Mouse (Mus musculus) kidney, postnatal 25 days (tissue): ENCODE results near the gene Synpo2l.

Experiments
- DNase-seq, 2 experiments: peaks; one replicate each; pipeline ENCODE4 v3.0.0; 2021; ENCODE audit warnings: mixed read lengths in 2 of 2

Gene Synpo2l

DNA sequence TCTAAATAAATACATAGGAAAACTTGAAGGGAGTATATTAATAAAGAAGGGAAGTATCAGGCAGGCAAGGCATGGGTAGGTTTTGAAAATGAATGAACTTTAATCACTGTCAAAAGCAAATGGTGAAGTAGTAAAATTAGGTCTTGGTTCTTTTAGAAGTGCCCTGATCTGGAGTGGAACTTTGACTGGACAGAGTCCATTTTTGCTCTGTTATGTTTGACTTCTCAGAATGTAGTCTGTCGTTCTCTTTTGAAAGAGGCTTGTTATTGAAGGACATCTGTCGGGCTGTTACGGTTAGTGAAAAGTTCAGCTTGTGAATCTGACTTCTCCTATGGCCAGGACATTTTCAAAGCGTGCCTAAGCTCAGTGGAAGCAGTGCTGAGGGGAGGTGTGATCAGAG, 9.8 kb upstream of the Synpo2l start:
- no peak for DNase-seq

DNA sequence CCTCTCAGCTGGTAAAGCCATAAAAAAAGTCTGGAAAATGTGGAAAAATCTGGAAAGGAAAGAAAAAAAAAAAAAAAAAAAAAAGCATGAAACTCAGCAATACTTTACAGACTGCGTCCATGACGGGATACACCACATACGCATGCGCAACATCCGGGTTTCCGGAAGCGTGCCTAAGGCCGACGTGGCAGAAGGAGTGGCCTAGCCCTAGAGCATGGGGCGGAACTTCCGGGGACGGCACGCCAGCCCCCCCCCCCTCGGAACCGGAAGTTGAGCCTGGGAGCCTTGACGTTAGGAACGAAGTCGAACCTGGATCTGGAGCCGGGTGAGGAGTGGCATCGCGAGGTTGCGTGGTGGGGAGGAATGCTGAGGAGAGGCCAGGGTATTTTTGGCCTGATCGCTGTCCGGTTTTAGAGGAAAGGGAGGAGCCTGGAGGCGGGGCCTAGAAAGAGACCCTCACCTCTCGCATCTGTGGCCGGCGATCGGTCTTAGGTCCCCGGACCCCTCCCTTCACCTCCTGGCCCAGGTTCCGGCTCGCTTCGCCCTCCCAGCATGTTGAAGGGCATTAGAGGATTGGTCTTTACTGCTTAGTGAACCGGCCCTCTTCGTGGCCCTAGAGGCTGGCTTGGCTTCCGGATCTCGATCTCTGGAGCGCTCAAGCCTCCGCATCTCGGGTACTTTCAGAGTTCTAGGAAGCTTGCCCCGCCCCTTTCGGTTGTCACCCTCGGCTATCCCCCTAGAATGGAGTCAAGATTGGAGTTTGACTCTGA, 6.1 kb upstream of the Synpo2l start, which contains the start of gene Sec24c:
TSS of gene Sec24c (plus strand) at position 245 of the 770 bp plus-strand sequence.
- peak; percentile 98 to 99 for DNase-seq

DNA sequence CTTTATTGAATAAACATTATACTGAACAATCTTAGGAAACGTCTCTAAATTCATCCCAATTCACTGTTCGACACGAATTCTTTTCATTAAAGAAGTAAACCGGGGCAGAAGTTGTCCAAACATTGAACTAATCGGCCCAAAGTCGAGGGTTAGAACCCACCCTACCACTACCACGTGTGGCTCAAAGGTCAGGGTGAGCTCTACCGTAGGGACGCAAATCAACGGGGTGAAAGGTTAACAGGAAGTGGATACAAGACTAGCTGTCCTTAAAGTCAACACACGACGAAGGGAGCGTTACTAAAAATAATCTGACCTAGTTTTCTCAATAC, 5.5 kb upstream of the Synpo2l start:
- DNase-seq = peak; percentile 75 to 87

DNA sequence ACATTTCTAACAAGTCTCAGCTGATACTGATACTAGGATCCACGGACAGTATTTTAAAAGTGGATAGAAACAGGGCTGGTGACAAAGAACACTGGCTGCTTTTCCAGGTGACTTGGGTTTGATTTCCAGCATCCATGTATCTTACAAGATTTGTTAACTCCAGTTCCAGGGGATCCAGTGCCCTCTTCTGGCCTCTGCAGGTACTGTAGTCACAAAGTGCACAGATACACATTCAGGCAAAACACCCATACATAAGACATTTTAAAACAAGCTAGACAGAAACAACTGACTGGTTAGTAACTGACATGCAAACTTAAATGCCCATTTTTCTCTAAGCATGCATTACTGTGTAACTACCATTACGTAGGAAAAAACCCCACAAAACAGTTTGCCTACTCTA, 4.8 kb upstream of the Synpo2l start:
- peak; percentile 62 to 70 for DNase-seq

DNA sequence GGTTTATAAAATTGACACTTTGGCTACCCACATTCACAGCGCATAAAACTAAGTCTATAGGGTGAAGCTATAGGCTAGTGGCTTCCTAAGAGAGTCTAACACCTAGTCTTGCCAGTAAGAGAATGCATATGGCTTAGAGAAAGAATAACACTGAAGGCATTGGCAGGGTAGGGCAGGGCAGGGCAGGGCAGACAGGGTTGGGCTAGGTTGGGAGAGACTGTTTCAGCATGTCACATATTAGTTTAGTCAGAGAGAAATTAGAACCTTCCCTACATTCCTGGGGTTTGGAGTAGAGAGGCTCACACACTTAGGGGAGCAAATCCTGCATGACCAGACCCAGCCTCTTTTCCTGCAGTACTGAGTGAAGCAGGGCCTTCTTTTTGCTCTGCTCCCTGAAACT, 685 bp downstream of the Synpo2l start:
- no peak for DNase-seq

DNA sequence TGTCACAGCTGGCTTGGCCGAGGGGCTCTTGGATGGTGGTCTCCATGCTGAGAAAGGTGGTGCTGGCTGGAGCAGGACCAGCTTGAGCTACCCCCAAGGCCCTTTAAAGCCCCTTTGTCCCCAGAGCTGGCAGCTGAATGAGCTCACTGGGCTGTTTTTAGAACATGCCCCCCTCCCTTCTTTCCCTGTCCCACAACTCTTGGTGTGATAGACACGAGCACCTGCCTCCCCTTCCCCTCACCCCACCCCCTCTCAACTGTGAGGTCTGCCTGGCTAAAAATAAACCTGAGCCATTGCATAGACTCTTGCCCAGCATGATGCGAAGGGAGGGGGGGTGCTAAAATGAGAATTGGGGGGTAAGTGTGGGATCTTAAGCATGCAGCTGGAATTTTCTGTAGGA, 3.7 kb downstream of the Synpo2l start:
- no peak for DNase-seq

DNA sequence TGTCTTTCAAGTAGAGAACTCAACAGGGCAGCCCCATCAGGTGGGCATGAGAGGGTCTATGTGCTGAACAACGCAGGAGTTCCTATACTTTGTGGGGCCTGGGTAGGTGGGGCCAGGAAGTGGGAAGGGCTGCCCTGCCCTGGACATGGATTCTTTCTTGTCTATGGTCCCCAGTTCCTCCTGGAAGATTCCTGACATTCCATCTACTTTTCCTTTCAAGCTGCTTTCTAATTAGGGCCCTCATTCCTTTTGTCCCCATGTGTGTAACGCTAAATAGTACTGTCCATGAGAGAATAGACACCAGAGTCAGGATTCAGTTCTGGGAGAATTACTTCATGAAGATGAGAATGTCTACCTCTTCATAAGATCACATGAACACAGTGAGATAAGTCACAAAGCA, 4.6 kb downstream of the Synpo2l start:
- no peak for DNase-seq

DNA sequence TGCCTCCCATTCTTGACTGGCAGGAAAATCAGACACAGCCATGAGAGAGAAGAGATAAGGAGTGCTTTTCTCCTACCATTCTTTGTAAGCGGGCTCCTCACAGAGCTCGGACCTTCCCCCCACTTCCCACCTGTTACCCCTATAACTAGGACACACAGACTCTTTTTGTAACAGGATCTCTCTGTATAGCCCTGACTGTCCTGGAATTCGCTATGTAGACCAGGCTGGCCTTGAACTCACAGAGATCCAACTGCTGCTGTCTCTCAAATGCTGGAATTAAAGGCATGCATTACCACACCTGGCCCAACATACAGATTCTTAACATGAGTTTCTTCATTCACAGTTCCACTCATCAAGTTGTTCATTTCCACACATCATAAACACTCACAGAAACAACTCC, 5.4 kb downstream of the Synpo2l start:
- DNase-seq = no peak

DNA sequence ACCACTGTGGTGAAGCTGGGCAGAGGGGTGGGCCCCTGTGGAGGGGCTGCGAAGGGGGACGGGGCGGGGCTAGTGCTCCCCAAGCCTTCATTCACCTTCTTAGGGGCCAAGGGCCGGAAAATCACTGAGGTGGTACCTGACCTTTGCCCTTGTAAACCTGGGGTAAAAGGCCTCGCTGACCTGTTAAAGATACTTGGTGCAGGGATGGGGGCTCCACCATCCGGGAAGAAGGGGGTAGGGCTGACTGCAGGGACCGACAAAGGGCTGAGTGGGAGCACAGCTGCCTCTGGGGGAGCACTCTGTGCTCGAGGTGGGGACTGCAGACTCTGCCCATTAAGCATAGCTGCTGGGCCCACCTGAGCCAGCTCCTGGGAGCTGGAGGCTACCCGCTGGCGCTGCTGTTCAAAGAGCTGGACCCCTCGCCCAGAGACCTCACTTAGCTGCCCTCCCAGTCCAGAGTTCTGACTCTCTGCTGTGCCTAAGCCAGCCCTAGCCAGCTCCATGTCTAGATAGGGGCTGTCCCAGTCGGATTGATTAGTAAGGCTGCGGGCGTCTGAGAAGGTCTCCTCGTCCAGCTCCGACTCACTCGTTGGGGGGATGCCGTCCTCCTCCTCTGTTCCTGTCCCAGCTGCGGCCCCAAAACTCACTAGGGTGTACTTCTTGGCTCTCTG, 6.4 kb downstream of the Synpo2l start:
- peak in 1 of 2 experiments; percentile 83 for DNase-seq

DNA sequence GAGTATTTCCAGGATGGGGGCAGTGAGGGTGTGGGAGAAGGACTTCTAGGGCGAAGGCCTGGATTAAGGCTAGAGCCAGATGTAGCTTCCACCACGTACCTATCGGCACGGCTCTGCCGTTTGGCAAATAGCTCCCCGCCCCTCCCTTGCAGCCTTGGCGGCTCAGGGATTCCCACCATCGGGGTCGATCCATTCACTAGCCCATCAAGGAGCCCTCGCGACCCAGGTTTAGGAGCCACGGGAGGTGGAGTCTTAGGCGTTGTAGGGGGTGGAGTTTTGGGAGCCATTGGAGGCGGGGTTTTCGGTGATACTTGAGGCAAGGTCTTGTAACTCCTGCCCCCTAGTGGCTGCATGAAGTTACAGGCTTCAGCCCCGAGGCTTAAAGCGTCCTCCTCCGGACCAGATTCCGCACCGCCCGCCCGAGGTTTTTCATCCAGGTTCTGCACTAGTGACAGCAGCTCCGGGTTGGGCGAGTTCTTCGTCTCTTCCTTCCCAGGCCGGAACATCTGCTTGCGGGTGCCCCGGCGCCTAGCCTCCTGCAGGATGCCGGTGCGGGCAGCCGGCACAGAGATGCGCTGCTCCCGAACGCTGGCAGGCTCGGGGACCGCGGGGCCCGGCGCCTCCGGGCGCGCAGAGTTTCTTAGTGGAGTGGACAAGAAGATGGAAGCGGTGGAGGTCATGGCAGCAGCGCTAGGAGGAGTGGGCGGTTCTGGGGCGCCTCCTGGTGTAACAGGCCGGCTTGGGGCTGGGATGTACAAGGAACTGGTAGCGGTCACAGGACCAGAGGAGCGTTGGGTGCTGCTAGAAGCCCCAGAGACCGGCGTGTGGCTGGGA, 7.1 kb downstream of the Synpo2l start:
- peak; percentile 96 to 98 for DNase-seq

DNA sequence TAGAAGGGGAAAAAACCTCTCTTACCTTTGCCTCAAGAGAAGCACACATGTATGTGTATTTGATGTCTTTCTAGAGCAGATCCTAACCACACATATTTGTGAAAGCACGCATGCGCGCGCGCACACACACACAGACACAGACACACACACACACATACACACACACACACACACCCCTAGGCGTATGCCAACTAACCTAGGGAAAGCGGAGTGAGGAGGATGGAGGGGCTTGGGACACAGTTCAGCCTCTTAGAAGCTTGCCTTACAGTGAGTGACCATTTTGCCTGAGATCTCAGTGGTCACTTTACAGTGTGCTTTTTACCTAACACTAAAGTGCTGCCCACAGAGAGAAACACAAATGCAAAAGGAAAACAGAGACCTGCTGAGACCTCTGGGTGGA, 8.5 kb downstream of the Synpo2l start:
- DNase-seq = no peak

DNA sequence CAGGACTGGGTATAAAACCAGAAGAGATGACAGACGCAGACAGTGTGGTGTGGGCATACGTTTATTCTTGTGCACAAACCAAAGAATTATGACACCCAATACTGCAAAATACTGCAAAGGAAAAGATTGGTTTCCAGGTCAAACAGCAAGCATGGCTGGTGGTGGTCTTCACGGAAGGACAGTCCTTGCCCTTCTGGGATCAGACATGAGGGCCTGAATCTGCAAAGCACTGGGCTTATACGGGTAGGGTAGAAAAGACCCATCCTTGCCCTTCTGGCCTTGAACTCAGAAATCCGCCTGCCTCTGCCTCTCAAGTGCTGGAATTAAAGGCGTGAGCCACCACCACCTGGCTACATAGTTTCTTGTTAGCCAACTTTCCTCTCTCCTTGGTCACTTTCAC, 9.3 kb downstream of the Synpo2l start:
- DNase-seq = no peak

DNA sequence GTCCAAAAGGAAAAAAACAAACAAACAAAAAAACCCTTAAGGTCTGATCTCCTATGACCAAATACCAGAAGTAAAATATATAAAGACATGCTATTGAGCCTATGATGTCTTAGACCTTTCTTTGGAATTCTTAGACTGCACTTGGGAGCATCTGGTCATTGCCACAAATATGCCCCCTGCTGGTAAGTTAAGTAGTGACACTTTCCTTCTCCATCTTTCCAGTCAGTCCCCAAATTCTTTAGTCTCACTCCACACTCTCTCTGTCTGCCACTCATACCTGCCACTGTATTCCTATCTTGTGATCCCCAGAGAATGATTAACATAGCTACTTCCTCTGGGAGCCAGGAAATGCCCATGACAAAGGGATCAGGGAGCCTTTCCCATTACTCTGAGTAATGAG, 9.8 kb downstream of the Synpo2l start:
- peak in 1 of 2 experiments; percentile 67 for DNase-seq

DNA sequence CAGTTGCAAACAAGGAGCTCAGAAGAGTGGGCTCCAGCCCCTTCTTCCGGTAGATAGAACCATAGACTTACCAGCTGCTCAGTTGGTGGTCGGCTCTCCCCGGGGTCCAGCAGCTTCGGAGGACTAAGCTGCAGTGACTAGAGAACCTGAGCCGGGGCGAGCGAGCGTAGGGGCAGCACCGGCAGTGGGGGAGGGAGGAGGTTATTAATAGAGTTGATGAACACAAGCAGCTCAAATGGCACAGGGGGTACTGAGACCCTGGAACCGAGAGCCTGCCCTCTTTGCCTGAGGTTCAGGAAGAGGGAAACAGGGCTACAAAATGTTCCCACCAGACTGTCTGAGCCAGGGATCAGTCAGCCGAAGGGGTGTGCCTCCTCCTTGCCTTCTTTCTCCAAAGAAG, 11.8 kb downstream of the Synpo2l start, which contains the start of gene Myoz1:
TSS of gene Myoz1 (minus strand) at position 180 of the 400 bp plus-strand sequence.
- no peak for DNase-seq

DNA sequence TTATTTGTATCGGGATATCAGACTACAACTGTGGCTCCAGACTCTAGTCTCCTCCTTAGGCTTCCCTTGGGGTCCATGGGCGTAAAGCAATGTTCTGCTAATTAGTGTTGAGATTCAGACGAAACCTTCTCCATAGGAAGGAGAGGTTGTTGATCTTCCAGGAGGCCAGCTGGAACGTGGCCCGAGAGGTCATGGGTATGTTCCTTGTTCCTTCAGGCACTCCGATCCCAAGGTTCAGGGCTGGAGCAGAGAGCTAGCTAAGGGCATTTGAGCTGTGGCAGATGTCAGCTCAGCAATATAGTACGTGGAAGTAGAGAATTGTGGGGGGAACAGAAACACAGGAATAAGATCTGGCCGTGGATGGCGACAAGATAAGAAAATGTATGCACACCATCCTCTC, 12.4 kb downstream of the Synpo2l start:
- no peak for DNase-seq

DNA sequence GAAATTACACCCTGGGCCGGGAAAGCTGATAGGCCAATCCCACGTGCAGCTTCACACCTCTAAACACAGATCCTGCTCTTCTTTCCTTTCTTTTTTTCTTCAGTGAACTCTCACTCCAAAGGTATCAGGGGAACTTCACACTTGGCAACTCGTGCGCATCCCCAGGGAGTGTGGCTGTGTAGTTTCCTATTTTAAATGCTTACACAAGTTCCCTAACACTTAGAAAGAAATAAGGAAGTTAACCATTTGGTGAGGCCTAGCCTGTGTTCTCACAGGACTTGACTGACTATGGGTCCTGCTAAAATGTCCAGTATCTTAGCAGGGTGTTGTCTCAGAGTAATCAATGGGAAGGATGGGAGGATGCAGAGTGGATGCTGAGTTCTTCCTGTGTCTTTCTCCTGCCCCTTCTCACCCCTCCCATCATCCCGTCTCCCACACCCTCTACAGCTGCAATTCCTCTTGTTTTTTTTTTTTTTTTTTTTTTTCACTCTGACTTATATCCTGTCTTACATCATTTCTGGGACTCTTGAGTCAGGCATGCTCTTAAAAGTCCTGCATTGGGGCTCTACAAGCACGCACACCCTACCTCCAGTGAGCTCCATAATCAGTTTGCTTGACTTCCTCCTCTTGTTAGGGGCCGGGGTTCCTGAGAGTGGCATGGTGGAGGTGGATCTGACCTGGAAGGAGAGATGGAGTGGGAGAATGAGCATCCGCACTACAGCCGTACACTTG, 13.3 kb downstream of the Synpo2l start:
- no peak for DNase-seq

DNA sequence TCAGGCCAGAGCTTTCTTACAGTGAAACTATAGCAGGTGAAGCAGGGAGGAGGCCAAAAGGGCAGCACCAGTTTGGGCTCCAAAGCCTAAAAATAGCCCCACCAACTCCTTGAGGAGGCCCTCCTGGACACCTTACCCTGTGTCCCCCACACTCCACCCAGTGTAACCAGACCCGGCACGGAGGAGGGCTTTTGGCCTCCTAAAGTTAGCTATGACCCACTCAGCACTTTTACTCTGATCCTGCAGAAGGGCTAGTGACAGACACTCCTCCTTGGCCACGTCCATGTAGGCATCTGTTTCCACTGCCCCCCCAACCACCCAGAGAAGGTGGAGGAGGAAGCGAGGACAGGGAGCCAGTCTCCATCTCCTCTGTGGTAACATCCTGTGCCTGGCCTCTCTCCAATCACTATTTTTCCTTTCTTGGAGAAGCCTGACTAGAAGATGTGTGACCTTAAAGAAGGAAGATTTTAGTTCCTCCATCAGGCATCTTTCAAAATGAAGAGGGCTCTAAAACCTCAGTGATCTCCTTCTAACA, 16.4 kb downstream of the Synpo2l start:
- DNase-seq = no peak

DNA sequence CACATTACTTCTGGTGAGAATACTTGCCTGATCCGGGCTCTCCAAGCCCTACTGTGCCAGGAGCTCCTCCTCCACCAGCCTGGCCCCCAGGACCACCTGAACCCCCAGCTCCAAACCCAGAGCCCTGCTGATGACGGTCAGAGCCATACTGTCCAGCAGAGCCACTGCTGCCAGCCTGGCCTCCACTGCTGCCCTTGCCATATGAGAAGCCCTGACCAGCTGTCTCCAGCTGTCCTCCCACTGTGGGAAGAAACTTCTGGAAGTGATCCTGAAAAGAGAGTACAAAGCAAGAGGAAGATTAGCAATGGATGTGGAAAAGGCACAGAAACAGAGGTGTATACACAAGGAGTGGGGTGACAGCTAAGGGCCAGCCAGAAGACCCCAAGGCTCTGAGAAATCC, 17.2 kb downstream of the Synpo2l start:
- DNase-seq = no peak

DNA sequence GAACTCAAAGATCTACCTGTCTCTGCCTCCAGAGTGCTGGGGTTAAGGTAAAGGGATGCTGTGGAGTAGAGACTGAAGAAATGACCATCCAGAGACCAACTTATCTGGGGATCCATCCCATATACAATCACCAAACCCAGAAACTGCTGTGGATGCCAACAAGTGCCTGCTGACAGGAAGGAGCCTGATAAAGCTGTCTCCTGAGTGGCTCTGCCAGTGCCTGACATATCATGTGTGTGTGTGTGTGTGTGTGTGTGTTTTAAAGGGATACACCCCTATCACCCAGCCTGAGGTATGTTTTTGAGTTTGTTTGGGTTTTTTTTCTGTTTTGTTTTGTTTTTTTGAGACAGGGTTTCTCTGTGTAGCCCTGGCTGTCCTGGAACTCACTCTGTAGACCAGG, 21.8 kb downstream of the Synpo2l start:
- no peak for DNase-seq

DNA sequence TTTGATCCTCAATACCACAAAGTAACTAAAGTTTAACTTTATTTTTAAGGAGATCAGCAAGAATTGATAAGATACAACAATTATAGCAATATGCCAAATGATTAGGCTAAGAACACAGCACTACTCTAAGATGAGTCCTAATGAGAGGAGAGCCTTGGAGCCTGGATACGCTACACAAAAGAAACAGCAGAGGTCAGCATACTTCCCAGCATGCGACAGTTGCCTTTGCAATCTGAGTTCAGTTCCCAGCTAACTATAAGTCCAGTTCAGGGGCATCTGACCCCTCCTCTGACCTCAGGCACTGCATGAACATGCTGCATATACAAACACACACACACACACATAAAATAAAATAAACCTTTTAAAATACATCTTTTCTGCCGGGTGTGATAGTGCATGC, 22.6 kb downstream of the Synpo2l start:
- no peak for DNase-seq

DNA sequence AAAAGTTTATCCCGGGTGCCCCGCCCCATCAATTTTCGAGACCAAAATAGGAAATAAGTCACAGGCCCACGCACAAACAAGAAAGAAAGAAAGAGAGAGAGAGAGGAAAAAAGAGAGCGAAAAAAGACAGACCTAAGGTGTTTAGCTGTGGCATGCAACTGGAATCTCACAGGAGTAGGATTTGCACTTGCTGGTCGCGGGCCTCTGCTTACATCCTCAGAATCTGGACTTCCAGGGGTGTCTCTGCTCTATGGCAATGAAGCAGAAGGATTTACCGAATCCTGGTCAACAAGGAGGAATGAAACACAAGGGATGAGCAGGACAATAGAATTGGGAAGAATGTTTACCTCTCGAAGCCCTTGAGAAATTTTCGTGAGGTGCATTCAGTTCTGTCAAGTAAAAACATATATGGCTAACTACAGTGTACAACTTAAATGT, 26.7 kb downstream of the Synpo2l start:
- DNase-seq = no peak

DNA sequence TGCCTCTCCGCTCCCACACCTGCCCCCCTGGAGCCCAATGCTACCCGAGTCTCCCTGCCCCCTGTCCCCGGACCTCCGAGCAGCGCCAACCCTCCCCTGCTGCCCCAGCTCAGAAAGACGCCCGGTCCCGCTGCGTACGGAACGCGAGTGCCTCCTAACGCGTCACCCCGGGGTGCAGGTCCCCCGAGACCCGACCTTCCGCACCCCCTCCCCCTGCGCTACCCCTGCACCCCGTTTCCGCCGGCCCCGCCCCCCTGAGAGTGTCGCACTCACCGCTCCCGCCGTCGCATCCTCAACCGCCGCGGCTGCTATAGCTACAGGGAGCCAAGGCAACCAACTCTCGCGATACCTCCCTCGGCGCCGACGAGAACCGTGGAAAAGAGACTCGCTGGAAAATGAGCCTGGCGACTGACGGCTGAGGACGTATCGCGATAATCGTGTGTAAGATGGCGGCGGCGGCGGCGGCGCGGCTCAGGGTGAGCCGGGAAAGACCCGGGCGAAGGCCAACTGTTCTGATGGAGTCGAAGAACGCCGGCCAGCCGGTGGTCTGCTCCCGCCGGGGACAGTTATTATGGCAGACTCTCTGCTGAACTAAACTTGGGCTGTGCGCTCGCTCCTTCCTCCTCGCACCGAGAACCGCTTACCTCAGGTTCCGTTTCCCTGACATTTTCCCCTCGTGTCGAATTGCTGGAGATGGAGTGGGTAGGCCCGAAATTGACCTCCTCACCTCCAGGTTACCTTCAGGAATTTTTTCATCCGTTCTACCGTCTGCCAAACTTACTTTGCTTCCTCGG, 27.3 kb downstream of the Synpo2l start, which contains the start of gene Usp54:
TSS of gene Usp54 (minus strand) at position 420 of the 794 bp plus-strand sequence.
- peak; percentile 99 for DNase-seq
